Mouse (Mus musculus): ENCODE measurements at regions not wholly inside any gene's neighbourhood (a gene's known extent, or its start where the extent isn't known, plus 50 kb on each side); places are given as distances from the start of the nearest gene placed in this dataset.

- TF ChIP-seq FLI1 (IDR thresholded peaks at IDR 0.05; ENCODE audit: low read length) (no peak), GATA1 (IDR thresholded peaks at IDR 0.05; ENCODE audit: borderline replicate concordance, low read length) (no peak)
Measured at GRCm38 (mm10) chr9:72208296-72208695, 66.4 kb upstream of the Zfp280d start.

GRCm38 (mm10) chr9:72217296-72218028 is 57.2 kb upstream of the Zfp280d start:
- Histone ChIP-seq H3K9me3 (peaks cover 8% of the 10 kb centered on the region), H3K4me3 (replicated peaks) (no peak overlapping the region), H3K4me1 (no peaks in the 10 kb centered on the region; the same call in 1 of the 2 replicates), H3K36me3 (replicated peaks; ENCODE audit: low read length) (no peaks in the 10 kb centered on the region), H3K27me3 (replicated peaks) (peaks cover 9% of the 10 kb centered on the region)
- TF ChIP-seq GATA1 (IDR thresholded peaks at IDR 0.05; ENCODE audit: borderline replicate concordance, low read length): no peak
- no peak for TF ChIP-seq FLI1 (IDR thresholded peaks at IDR 0.05; ENCODE audit: low read length)

More at GRCm38 (mm10) chr9:72208296-72208695, 66.4 kb upstream of the Zfp280d start:
- Histone ChIP-seq H3K9me3 (no peaks in the 10 kb centered on the region), H3K36me3 (replicated peaks; ENCODE audit: low read length) (no peaks in the 10 kb centered on the region), H3K4me1 (no peaks in the 10 kb centered on the region), H3K4me3 (replicated peaks) (no peak overlapping the region), H3K27me3 (replicated peaks) (no peaks in the 10 kb centered on the region)

- Histone ChIP-seq H3K4me3 (replicated peaks) (no peak overlapping the region), H3K9me3 (peaks cover 8% of the 10 kb centered on the region), H3K27me3 (replicated peaks) (peaks cover 9% of the 10 kb centered on the region), H3K4me1 (no peaks in the 10 kb centered on the region; the same call in 1 of the 2 replicates), H3K36me3 (replicated peaks; ENCODE audit: low read length) (no peaks in the 10 kb centered on the region)
- TF ChIP-seq FLI1 (IDR thresholded peaks at IDR 0.05; ENCODE audit: low read length): no peak
- TF ChIP-seq GATA1 (IDR thresholded peaks at IDR 0.05; ENCODE audit: borderline replicate concordance, low read length): no peak
Measured at GRCm38 (mm10) chr9:72218736-72219135, 55.9 kb upstream of the Zfp280d start.

GRCm38 (mm10) chr9:72219892-72220291 is 54.8 kb upstream of the Zfp280d start:
- Histone ChIP-seq H3K9me3 (peaks cover 8% of the 10 kb centered on the region), H3K36me3 (replicated peaks; ENCODE audit: low read length) (no peaks in the 10 kb centered on the region), H3K27me3 (replicated peaks) (peaks cover 9% of the 10 kb centered on the region), H3K4me1 (no peaks in the 10 kb centered on the region; the same call in 1 of the 2 replicates), H3K4me3 (replicated peaks) (no peak overlapping the region)
- TF ChIP-seq GATA1 (IDR thresholded peaks at IDR 0.05; ENCODE audit: borderline replicate concordance, low read length) (no peak), FLI1 (IDR thresholded peaks at IDR 0.05; ENCODE audit: low read length) (no peak)

GRCm38 (mm10) chr9:72221333-72221732 is 53.3 kb upstream of the Zfp280d start:
- TF ChIP-seq GATA1 (IDR thresholded peaks at IDR 0.05; ENCODE audit: borderline replicate concordance, low read length): no peak
- TF ChIP-seq FLI1 (IDR thresholded peaks at IDR 0.05; ENCODE audit: low read length): no peak
- Histone ChIP-seq H3K36me3 (replicated peaks; ENCODE audit: low read length) (no peaks in the 10 kb centered on the region), H3K27me3 (replicated peaks) (peaks cover 6% of the 10 kb centered on the region), H3K9me3 (peaks cover 8% of the 10 kb centered on the region), H3K4me1 (no peaks in the 10 kb centered on the region; the same call in 1 of the 2 replicates), H3K4me3 (replicated peaks) (no peak overlapping the region)

Data from megakaryocyte, embryonic 14.5 days (primary cell).